Mouse (Mus musculus): ENCODE measurements around the gene Pcdh18.

GRCm38 (mm10) chr3:49755986-49756845 lies 909 bp downstream of the Pcdh18 start:
- TF ChIP-seq GATA1 (IDR thresholded peaks at IDR 0.05; ENCODE audit: borderline replicate concordance, low read length) (no peak), FLI1 (IDR thresholded peaks at IDR 0.05; ENCODE audit: low read length) (no peak)

Data from megakaryocyte, embryonic 14.5 days (primary cell).